Mouse (Mus musculus) G1E (cell line): ENCODE data around the gene Ttc37. TPM values are rescaled to one million over a fixed set of nuclear protein-coding genes. Genes with fewer than 3 reads are reported as not detected.

Experiments
- ATAC-seq: 2 replicates; pipeline ENCODE4 v1.8.0; 2016; ENCODE audit warnings: mild to moderate bottlenecking; ENCODE audit not compliant: insufficient number of reproducible peaks, poor library complexity, low FRiP score, severe bottlenecking; ENCODE audit errors: extremely low read depth
- DNase-seq: peaks from one replicate; pipeline ENCODE4 v3.0.0; 2012; ENCODE audit warnings: low spot score
- H3K27me3 ChIP-seq: 2 replicates; pipeline ENCODE4 v1.6.1; 2012; ENCODE audit warnings: mild to moderate bottlenecking, low read length, inconsistent platforms; ENCODE audit not compliant: insufficient read depth
- H3K36me3 ChIP-seq: replicated peaks from 2 replicates; pipeline ENCODE3; 2012; ENCODE audit warnings: mild to moderate bottlenecking, inconsistent platforms
- H3K4me1 ChIP-seq: 2 replicates; pipeline ENCODE4 v1.6.1; 2012; ENCODE audit warnings: low read depth, low read length, inconsistent platforms, mixed read lengths; ENCODE audit not compliant: insufficient read depth
- H3K4me3 ChIP-seq: 2 replicates; pipeline ENCODE4 v1.5.1; 2012; ENCODE audit warnings: low read depth, mild to moderate bottlenecking, inconsistent platforms, low read length, moderate library complexity, mixed read lengths
- H3K9me3 ChIP-seq: replicated peaks from 2 replicates; pipeline ENCODE4 v1.6.1; 2012; ENCODE audit warnings: inconsistent platforms
- CTCF ChIP-seq: IDR thresholded peaks from 2 replicates; pipeline ENCODE4 v1.5.1; 2012; ENCODE audit warnings: low read depth, low read length, inconsistent platforms, mixed read lengths
- GATA1 ChIP-seq: IDR thresholded peaks from 2 replicates; pipeline ENCODE4 v1.6.1; 2012; ENCODE audit warnings: borderline replicate concordance, low read length, inconsistent platforms, mixed read lengths
- GATA2 ChIP-seq: IDR thresholded peaks from 2 replicates; pipeline ENCODE4 v1.6.1; 2012; ENCODE audit warnings: low read depth, low read length, inconsistent platforms, borderline replicate concordance
- POLR2AphosphoS5 ChIP-seq: IDR thresholded peaks from 2 replicates; pipeline ENCODE4 v1.6.1; 2012; ENCODE audit warnings: low read depth, low read length, inconsistent platforms; ENCODE audit not compliant: insufficient replicate concordance
- TAL1 ChIP-seq: conservative IDR thresholded peaks from 2 replicates; pipeline ENCODE4 v1.6.1; 2012; ENCODE audit warnings: low read depth, low read length, inconsistent platforms, mixed read lengths
- polyA plus RNA-seq: library from polyadenylated mRNA; stranded (reverse); fragments of >175 nt; gene quantifications from 2 replicates; pipeline ENCODE4 v1.2.3, GENCODE M21; 2012
- total RNA-seq, 2 experiments: library from RNA; stranded (forward) in 1 of 2; stranded (reverse) in 1 of 2; fragments of 200-1000 nt in 1 of 2; fragments of >200 nt in 1 of 2; fragmentation: Nextera tagmentation in 1 of 2; gene quantifications; 2 replicates each; pipeline ENCODE4 v1.2.3; 2014 to 2017

Gene Ttc37
- total and polyA plus RNA-seq, 3 experiments = 1.4 to 40.3 (median 34.7) TPM

DNA sequence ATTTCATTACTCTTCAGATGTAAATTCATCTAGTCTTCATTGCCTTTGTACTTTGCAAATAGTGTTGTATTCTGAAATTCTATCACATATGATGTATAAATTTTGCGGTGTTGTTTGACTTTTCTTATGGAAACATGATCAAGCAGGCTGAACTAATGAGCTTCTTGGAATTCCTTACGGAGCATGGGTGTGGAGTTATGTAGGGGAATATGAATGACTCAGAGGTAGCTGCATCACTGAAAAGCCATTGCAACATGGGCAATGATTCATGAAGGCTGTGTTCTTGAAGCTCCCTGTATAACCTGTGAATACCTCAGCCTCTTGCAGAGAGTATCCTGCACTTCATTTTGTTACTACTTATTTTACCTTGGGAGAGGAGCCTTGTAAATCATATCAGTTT lies 3.5 kb downstream of the Ttc37 start:
- ATAC-seq (no peak), DNase-seq (no peak)
- Histone ChIP-seq H3K9me3 (no peaks in the 10 kb centered on the region), H3K36me3 (peaks cover 35% of the 10 kb centered on the region), H3K4me3 (no peak overlapping the region), H3K4me1 (peaks cover 10% of the 10 kb centered on the region), H3K27me3 (no peaks in the 10 kb centered on the region)
- TF ChIP-seq TAL1 (no peak), GATA2 (no peak), GATA1 (no peak), POLR2AphosphoS5 (no peak), CTCF (no peak)

- Histone ChIP-seq H3K4me3 (no peak overlapping the region), H3K9me3 (no peaks in the 10 kb centered on the region), H3K36me3 (peaks cover 54% of the 10 kb centered on the region), H3K4me1 (no peaks in the 10 kb centered on the region), H3K27me3 (no peaks in the 10 kb centered on the region)
- no peak for TF ChIP-seq CTCF
- TF ChIP-seq TAL1 = no peak
- no peak for TF ChIP-seq POLR2AphosphoS5
- no peak for TF ChIP-seq GATA2
- TF ChIP-seq GATA1 = no peak
- ATAC-seq (no peak), DNase-seq (no peak)
These were observed 10.7 kb downstream of the Ttc37 start for GRCm38 (mm10) chr13:76109069-76109824.

DNA sequence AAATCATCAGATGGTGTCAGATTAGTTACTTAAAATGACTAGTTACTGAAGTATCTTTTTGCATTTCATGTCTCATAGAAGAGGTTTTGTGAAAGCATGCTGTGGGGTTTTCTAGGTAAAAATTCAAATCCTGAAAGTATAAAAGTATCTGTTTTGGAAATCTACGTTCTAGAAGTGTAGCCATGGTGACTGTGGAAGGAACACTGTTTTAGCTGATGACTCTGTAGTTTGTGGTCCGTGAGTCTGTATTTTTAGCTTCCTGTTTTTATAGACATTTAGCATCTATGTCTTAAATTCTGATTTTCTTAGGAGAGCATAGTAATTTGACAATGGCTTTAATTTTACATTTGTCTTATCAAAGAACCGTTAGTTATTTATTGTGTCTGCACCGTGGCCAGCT lies 30.3 kb downstream of the Ttc37 start:
- ATAC-seq (no peak), DNase-seq (no peak)
- TF ChIP-seq CTCF (no peak), TAL1 (no peak), GATA2 (no peak), POLR2AphosphoS5 (no peak), GATA1 (no peak)
- Histone ChIP-seq H3K9me3 (no peaks in the 10 kb centered on the region), H3K27me3 (no peaks in the 10 kb centered on the region), H3K4me1 (no peaks in the 10 kb centered on the region), H3K36me3 (peaks cover 67% of the 10 kb centered on the region), H3K4me3 (no peak overlapping the region)

DNA sequence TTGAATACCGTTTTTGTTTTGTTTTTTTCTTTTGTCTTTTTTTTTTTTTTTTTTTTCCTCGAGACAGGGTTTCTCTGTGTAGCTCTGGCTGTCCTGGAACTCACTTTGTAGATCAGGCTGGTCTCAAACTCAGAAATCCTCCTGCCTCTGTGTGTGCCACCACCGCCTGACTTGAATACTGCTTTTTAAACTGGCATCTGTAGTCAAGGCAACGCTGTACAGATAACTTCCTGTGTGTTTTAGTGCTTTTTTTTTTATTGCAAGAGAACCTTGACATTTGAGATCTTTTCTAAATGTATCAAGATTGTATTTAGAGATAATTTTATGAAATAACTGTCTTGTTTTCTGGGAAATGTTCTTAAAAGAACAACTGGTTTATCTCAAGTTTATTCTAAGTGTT lies 33.9 kb downstream of the Ttc37 start:
- Histone ChIP-seq H3K4me3 (no peak overlapping the region), H3K4me1 (no peaks in the 10 kb centered on the region), H3K9me3 (no peaks in the 10 kb centered on the region), H3K27me3 (no peaks in the 10 kb centered on the region), H3K36me3 (peaks cover 65% of the 10 kb centered on the region)
- TF ChIP-seq TAL1 = no peak
- TF ChIP-seq CTCF = no peak
- TF ChIP-seq POLR2AphosphoS5 = no peak
- TF ChIP-seq GATA2 = no peak
- TF ChIP-seq GATA1 = no peak
- no peak for ATAC-seq
- DNase-seq = no peak

GRCm38 (mm10) chr13:76138862-76139261 lies 40.3 kb downstream of the Ttc37 start:
- TF ChIP-seq CTCF (no peak), TAL1 (no peak), POLR2AphosphoS5 (no peak), GATA2 (no peak), GATA1 (no peak)
- Histone ChIP-seq H3K27me3 (no peaks in the 10 kb centered on the region), H3K36me3 (peaks cover 56% of the 10 kb centered on the region), H3K4me3 (no peak overlapping the region), H3K4me1 (no peaks in the 10 kb centered on the region; the same call in 1 of the 2 replicates), H3K9me3 (no peaks in the 10 kb centered on the region)
- no peak for DNase-seq
- ATAC-seq = no peak

GRCm38 (mm10) chr13:76141117-76141808 lies 42.7 kb downstream of the Ttc37 start:
- DNase-seq (no peak), ATAC-seq (no peak)
- no peak for TF ChIP-seq TAL1
- no peak for TF ChIP-seq GATA1
- no peak for TF ChIP-seq POLR2AphosphoS5
- TF ChIP-seq CTCF = no peak
- no peak for TF ChIP-seq GATA2
- no peaks in the 10 kb centered on the region for H3K27me3 ChIP-seq
- no peaks in the 10 kb centered on the region; the same call in 1 of the 2 replicates for H3K4me1 ChIP-seq
- no peaks in the 10 kb centered on the region for H3K9me3 ChIP-seq
- no peak overlapping the region for H3K4me3 ChIP-seq
- H3K36me3 ChIP-seq = peaks cover 47% of the 10 kb centered on the region
